In genomic region chr19:38445758-38446157, GRCm38 (mm10) we compare ENCODE assay signal across 16 mouse cellular contexts. TPM values are rescaled to one million over a fixed set of nuclear protein-coding genes. Genes with fewer than 3 reads are reported as not detected.
"Had no signal": no experiment of that assay in that cellular context is flagged by ENCODE, and none has a peak within 500 bp of the region (broad histone marks: within the 10 kb centered on the region; RNA-seq: fewer than 3 reads in every experiment).

No protein-coding gene starts in this region.

- H3K9ac ChIP-seq: neural tube, embryonic 15.5 days; stomach, embryonic 15.5 days had no signal

- H3K9me3 ChIP-seq: neural tube, embryonic 15.5 days; stomach, embryonic 15.5 days had no signal

- H3K36me3 ChIP-seq: neural tube, embryonic 15.5 days; stomach, embryonic 15.5 days had no signal

- H3K4me2 ChIP-seq: neural tube, embryonic 15.5 days; stomach, embryonic 15.5 days had no signal

- H3K27me3 ChIP-seq: neural tube, embryonic 15.5 days; stomach, embryonic 15.5 days had no signal

- H3K4me1 ChIP-seq: stomach, embryonic 15.5 days had no signal

- H3K27ac ChIP-seq: neural tube, embryonic 15.5 days; stomach, embryonic 15.5 days; stomach, postnatal 0 days had no signal

- H3K4me3 ChIP-seq: neural tube, embryonic 15.5 days; stomach, embryonic 15.5 days had no signal

- DNase-seq: retina, postnatal 1 day; right cerebral cortex, adult 18-20 months; right cerebral cortex, postnatal 14 days; right cerebral cortex, postnatal 25 days; right cerebral cortex, postnatal 4 days; spleen, adult 18-20 months; thymus, adult 18-20 months; thymus, adult 2 months; thymus, postnatal 14 days; thymus, postnatal 25 days; thymus, postnatal 36 days; thymus, postnatal 4 days had no signal

RNA-seq across cellular contexts. Expression of gene Plce1, which starts 35.2 kb away (rescaled TPM):
- total RNA-seq: neutrophil, adult 5-6 weeks had no signal
